Mouse (Mus musculus): Measurements from ENCODE around the gene Nfe2. TPM values are rescaled to one million over a fixed set of nuclear protein-coding genes. Genes with fewer than 3 reads are reported as not detected.
"Not testable (repeated sequence)": the region's sequence is repeated elsewhere in the genome, so short reads cannot be mapped to it uniquely, and the experiment has no call there.

The Nfe2 gene
- polyA plus RNA-seq, 1 experiment from 2014 or later = 0.49 TPM

GRCm38 (mm10) chr15:103284066-103284465, 25.9 kb upstream of the Nfe2 start:
- WGBS = 49% methylated on average over 3 of the region's 3 CpGs
- Histone ChIP-seq H3K36me3 (ENCODE audit: control insufficient read depth, insufficient read depth, low read length) (0 out of 2 replicates have a peak, but pooled peaks cover 10% of the 10 kb centered on the region), H3K27me3 (ENCODE audit: control insufficient read depth, insufficient read depth, low read length) (no peaks in the 10 kb centered on the region), H3K27ac (replicated peaks; ENCODE audit: low read depth, low read length) (no peak overlapping the region), H3K9ac (replicated peaks; ENCODE audit: low read length) (no peak overlapping the region), H3K9me3 (ENCODE audit: control insufficient read depth, low read length) (no peaks in the 10 kb centered on the region), H3K4me3 (replicated peaks; ENCODE audit: low read depth, low read length) (no peak overlapping the region), H3K4me2 (ENCODE audit: low read length) (no peak overlapping the region), H3K4me1 (ENCODE audit: control insufficient read depth, insufficient read depth, low read length) (peaks cover 9% of the 10 kb centered on the region; the same call in 1 of the 2 replicates)
- no peak for ATAC-seq (ENCODE audit: low FRiP score, low TSS enrichment)
- peak; percentile 72 for DNase-seq

- Histone ChIP-seq H3K27me3 (ENCODE audit: control insufficient read depth, insufficient read depth, low read length) (no peaks in the 10 kb centered on the region), H3K36me3 (ENCODE audit: control insufficient read depth, insufficient read depth, low read length) (no peaks in the 10 kb centered on the region), H3K4me3 (replicated peaks; ENCODE audit: low read depth, low read length) (no peak overlapping the region), H3K4me2 (ENCODE audit: low read length) (no peak overlapping the region), H3K9ac (replicated peaks; ENCODE audit: low read length) (no peak overlapping the region), H3K9me3 (ENCODE audit: control insufficient read depth, low read length) (no peaks in the 10 kb centered on the region), H3K4me1 (ENCODE audit: control insufficient read depth, insufficient read depth, low read length) (peaks cover 9% of the 10 kb centered on the region; the same call in 1 of the 2 replicates), H3K27ac (replicated peaks; ENCODE audit: low read depth, low read length) (no peak overlapping the region)
- ATAC-seq (ENCODE audit: low FRiP score, low TSS enrichment) = no peak
- WGBS = 91% methylated on average over 3 of the region's 3 CpGs
- no peak for DNase-seq
Measured at GRCm38 (mm10) chr15:103281465-103282205, 23.4 kb upstream of the Nfe2 start.

- no peaks in the 10 kb centered on the region for H3K9me3 ChIP-seq (ENCODE audit: control insufficient read depth, low read length)
- no peaks in the 10 kb centered on the region for H3K36me3 ChIP-seq (ENCODE audit: control insufficient read depth, insufficient read depth, low read length)
- peak; percentile 62 for DNase-seq
- no peak overlapping the region for H3K4me2 ChIP-seq (ENCODE audit: low read length)
- H3K4me3 ChIP-seq (replicated peaks; ENCODE audit: low read depth, low read length) = no peak overlapping the region
- WGBS = 79% methylated on average over 3 of the region's 3 CpGs
- peaks cover 7% of the 10 kb centered on the region; the same call in 1 of the 2 replicates for H3K4me1 ChIP-seq (ENCODE audit: control insufficient read depth, insufficient read depth, low read length)
- H3K9ac ChIP-seq (replicated peaks; ENCODE audit: low read length) = no peak overlapping the region
- no peak overlapping the region for H3K27ac ChIP-seq (replicated peaks; ENCODE audit: low read depth, low read length)
- no peak for ATAC-seq (ENCODE audit: low FRiP score, low TSS enrichment)
- H3K27me3 ChIP-seq (ENCODE audit: control insufficient read depth, insufficient read depth, low read length) = no peaks in the 10 kb centered on the region
Measured at GRCm38 (mm10) chr15:103280817-103281464, 22.7 kb upstream of the Nfe2 start.

- Histone ChIP-seq H3K4me3 (replicated peaks; ENCODE audit: low read depth, low read length) (no peak overlapping the region), H3K4me2 (ENCODE audit: low read length) (no peak overlapping the region), H3K27ac (replicated peaks; ENCODE audit: low read depth, low read length) (no peak overlapping the region), H3K9me3 (ENCODE audit: control insufficient read depth, low read length) (no peaks in the 10 kb centered on the region), H3K9ac (replicated peaks; ENCODE audit: low read length) (no peak overlapping the region), H3K4me1 (ENCODE audit: control insufficient read depth, insufficient read depth, low read length) (no peaks in the 10 kb centered on the region), H3K36me3 (ENCODE audit: control insufficient read depth, insufficient read depth, low read length) (no peaks in the 10 kb centered on the region), H3K27me3 (ENCODE audit: control insufficient read depth, insufficient read depth, low read length) (no peaks in the 10 kb centered on the region)
- DNase-seq (peak; percentile 52), ATAC-seq (ENCODE audit: low FRiP score, low TSS enrichment) (no peak)
- 66% methylated on average over 3 of the region's 3 CpGs for WGBS
Measured at GRCm38 (mm10) chr15:103279750-103280149, 21.5 kb upstream of the Nfe2 start.

- no peak for ATAC-seq (ENCODE audit: low FRiP score, low TSS enrichment)
- peaks cover 11% of the 10 kb centered on the region for H3K4me1 ChIP-seq (ENCODE audit: control insufficient read depth, insufficient read depth, low read length)
- no peaks in the 10 kb centered on the region for H3K9me3 ChIP-seq (ENCODE audit: control insufficient read depth, low read length)
- no peak overlapping the region; the same call in 1 of the 2 replicates for H3K9ac ChIP-seq (replicated peaks; ENCODE audit: low read length)
- H3K36me3 ChIP-seq (ENCODE audit: control insufficient read depth, insufficient read depth, low read length) = no peaks in the 10 kb centered on the region
- H3K27me3 ChIP-seq (ENCODE audit: control insufficient read depth, insufficient read depth, low read length) = no peaks in the 10 kb centered on the region
- no peak overlapping the region for H3K4me3 ChIP-seq (replicated peaks; ENCODE audit: low read depth, low read length)
- WGBS = 78% methylated on average over 7 of the region's 7 CpGs
- no peak for DNase-seq
- H3K27ac ChIP-seq (replicated peaks; ENCODE audit: low read depth, low read length) = no peak overlapping the region
- no peak overlapping the region for H3K4me2 ChIP-seq (ENCODE audit: low read length)
Measured at GRCm38 (mm10) chr15:103277949-103278348, 19.7 kb upstream of the Nfe2 start.

GRCm38 (mm10) chr15:103275943-103276342, 17.7 kb upstream of the Nfe2 start:
- H3K4me2 ChIP-seq (ENCODE audit: low read length); H3K4me3 ChIP-seq (replicated peaks; ENCODE audit: low read depth, low read length); H3K36me3 ChIP-seq (ENCODE audit: control insufficient read depth, insufficient read depth, low read length); H3K9me3 ChIP-seq (ENCODE audit: control insufficient read depth, low read length); DNase-seq; H3K9ac ChIP-seq (replicated peaks; ENCODE audit: low read length); H3K27ac ChIP-seq (replicated peaks; ENCODE audit: low read depth, low read length); ATAC-seq (ENCODE audit: low FRiP score, low TSS enrichment); H3K27me3 ChIP-seq (ENCODE audit: control insufficient read depth, insufficient read depth, low read length): not testable (repeated sequence)
- WGBS = 93% methylated on average over 3 of the region's 3 CpGs
- H3K4me1 ChIP-seq (ENCODE audit: control insufficient read depth, insufficient read depth, low read length) = peaks cover 11% of the 10 kb centered on the region

GRCm38 (mm10) chr15:103272419-103273279, 14.4 kb upstream of the Nfe2 start, which contains the start of gene Copz1:
TSS of gene Copz1 (plus strand) at chr15:103272714.
- H3K9me3 ChIP-seq (ENCODE audit: control insufficient read depth, low read length) = no peaks in the 10 kb centered on the region
- no peaks in the 10 kb centered on the region for H3K27me3 ChIP-seq (ENCODE audit: control insufficient read depth, insufficient read depth, low read length)
- peak within 1 kb of the TSS; percentile 61 for H3K27ac ChIP-seq (replicated peaks; ENCODE audit: low read depth, low read length)
- ATAC-seq (ENCODE audit: low FRiP score, low TSS enrichment) (peak; percentile 100), DNase-seq (peak; percentile 98)
- H3K4me1 ChIP-seq (ENCODE audit: control insufficient read depth, insufficient read depth, low read length) = peaks cover 11% of the 10 kb centered on the region
- under 1% methylated on average over 38 of the region's 38 CpGs for WGBS
- H3K9ac ChIP-seq (replicated peaks; ENCODE audit: low read length) = peak within 1 kb of the TSS; percentile 47
- H3K36me3 ChIP-seq (ENCODE audit: control insufficient read depth, insufficient read depth, low read length) = no peaks in the 10 kb centered on the region
- H3K4me2 ChIP-seq (ENCODE audit: low read length) = peak within 1 kb of the TSS; percentile 61
- H3K4me3 ChIP-seq (replicated peaks; ENCODE audit: low read depth, low read length) = peak within 1 kb of the TSS; percentile 85

GRCm38 (mm10) chr15:103268903-103269302, 10.7 kb upstream of the Nfe2 start:
- Histone ChIP-seq H3K4me1 (ENCODE audit: control insufficient read depth, insufficient read depth, low read length) (peaks cover 6% of the 10 kb centered on the region), H3K9me3 (ENCODE audit: control insufficient read depth, low read length) (no peaks in the 10 kb centered on the region), H3K27me3 (ENCODE audit: control insufficient read depth, insufficient read depth, low read length) (no peaks in the 10 kb centered on the region), H3K36me3 (ENCODE audit: control insufficient read depth, insufficient read depth, low read length) (no peaks in the 10 kb centered on the region), H3K27ac (replicated peaks; ENCODE audit: low read depth, low read length) (no peak overlapping the region), H3K9ac (replicated peaks; ENCODE audit: low read length) (no peak overlapping the region), H3K4me2 (ENCODE audit: low read length) (no peak overlapping the region), H3K4me3 (replicated peaks; ENCODE audit: low read depth, low read length) (no peak overlapping the region)
- no peak for DNase-seq
- no peak for ATAC-seq (ENCODE audit: low FRiP score, low TSS enrichment)
- WGBS = 76% methylated on average over 4 of the region's 4 CpGs

Data from midbrain, embryonic 14.5 days (tissue).